Mouse (Mus musculus): Measurements from ENCODE around the gene H2-Q2. TPM values are rescaled to one million over a fixed set of nuclear protein-coding genes. Genes with fewer than 3 reads are reported as not detected.
"Not testable (repeated sequence)": the region's sequence is repeated elsewhere in the genome, so short reads cannot be mapped to it uniquely, and the experiment has no call there.

The H2-Q2 gene
- polyA plus RNA-seq, 1 experiment from 2014 or later, result 1.3 TPM

DNA sequence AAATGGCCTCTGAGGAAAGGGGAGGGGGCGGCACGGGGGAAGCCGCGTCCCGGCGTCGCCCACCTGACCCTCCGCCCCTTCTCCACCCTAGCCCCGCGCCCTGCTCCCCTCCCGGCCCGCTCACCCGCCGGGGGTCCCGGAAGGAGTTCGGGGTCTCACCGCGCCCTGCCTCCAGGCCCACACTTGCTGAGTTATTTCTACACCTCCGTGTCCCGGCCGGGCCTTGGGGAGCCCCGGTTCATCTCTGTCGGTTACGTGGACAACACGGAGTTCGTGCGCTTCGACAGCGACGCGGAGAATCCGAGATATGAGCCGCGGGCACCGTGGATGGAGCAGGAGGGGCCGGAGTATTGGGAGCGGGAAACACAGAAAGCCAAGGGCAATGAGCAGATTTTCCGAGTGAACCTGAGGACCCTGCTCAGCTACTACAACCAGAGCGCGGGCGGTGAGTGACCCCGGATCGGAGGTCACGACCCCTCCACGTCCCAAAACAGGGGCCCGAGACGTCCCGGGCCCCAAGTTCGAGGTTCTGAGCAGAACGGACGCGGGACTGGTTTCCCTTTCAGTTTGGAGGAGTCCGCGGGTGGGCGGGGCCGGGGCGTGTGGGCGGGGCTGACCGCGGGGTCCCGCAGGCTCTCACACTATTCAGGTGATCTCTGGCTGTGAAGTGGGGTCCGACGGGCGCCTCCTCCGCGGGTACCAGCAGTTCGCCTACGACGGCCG, 37.8 kb downstream of the H2-Q2 start:
- 0 out of 2 replicates have a peak overlapping the region, but pooled peaks have one; percentile 12 for H3K27ac ChIP-seq
- H3K9ac ChIP-seq, result peak overlapping the region; percentile 67
- no peaks in the 10 kb centered on the region for H3K9me3 ChIP-seq (replicated peaks)
- H3K4me3 ChIP-seq, result peak overlapping the region; percentile 74
- H3K27me3 ChIP-seq, result no peaks in the 10 kb centered on the region
- ATAC-seq (replicated peaks; ENCODE audit: insufficient number of reproducible peaks, insufficient read depth, low FRiP score, low read depth), result peak; percentile 64
- under 1% methylated on average over 70 of the region's 70 CpGs for WGBS
- H3K36me3 ChIP-seq, result no peaks in the 10 kb centered on the region
- H3K4me2 ChIP-seq, result peak overlapping the region; percentile 99
- H3K4me1 ChIP-seq (replicated peaks), result peaks cover 3% of the 10 kb centered on the region

DNA sequence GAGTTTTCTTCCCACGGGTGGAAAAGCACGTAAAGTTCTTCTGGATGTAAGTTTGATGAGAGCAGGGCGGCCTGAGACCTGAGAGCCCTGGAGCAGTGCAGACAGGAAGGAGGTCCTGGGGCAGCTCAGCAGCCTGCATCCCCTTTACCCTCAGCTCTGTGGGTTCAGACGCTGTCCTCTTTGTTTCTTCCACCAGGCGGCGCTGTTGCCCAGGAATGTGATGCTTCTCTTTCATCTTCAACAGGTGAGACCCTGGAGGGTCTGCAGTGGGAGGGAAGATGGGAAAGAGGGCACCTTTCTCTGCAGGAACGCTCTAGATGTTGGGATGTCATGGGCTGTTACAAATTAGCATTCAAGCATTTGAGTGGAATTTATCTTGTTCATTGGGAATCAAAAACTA, 47.8 kb downstream of the H2-Q2 start:
- not testable (repeated sequence) for H3K9ac ChIP-seq; ATAC-seq (replicated peaks; ENCODE audit: insufficient number of reproducible peaks, insufficient read depth, low FRiP score, low read depth); H3K4me2 ChIP-seq; H3K27ac ChIP-seq; H3K4me3 ChIP-seq; H3K27me3 ChIP-seq; H3K36me3 ChIP-seq; H3K9me3 ChIP-seq (replicated peaks); H3K4me1 ChIP-seq (replicated peaks)
- WGBS, result 5% methylated on average over 7 of the region's 7 CpGs

DNA sequence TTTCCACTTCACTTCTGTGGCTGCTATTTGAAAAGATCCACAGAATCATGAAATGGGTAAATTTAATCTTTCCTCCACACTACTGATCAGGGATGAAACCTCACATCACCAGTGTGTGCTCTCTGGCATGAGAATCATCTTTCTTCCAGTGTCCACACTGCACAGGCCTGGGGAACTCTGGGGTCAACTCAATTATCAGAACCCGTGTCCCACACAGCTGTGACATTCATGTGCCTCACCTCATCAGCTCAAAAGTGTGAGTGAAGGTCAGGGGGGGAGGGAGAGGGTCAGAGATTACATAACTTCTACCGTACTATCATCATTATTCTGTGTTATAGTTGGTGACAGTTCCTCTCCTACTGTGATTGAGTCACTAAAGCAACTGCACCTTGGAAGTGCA, 50.6 kb downstream of the H2-Q2 start:
- not testable (repeated sequence) for H3K9me3 ChIP-seq (replicated peaks); H3K4me3 ChIP-seq; H3K36me3 ChIP-seq; H3K27ac ChIP-seq; ATAC-seq (replicated peaks; ENCODE audit: insufficient number of reproducible peaks, insufficient read depth, low FRiP score, low read depth); H3K9ac ChIP-seq; H3K4me1 ChIP-seq (replicated peaks); H3K27me3 ChIP-seq; H3K4me2 ChIP-seq
- 58% methylated on average over 2 of the region's 2 CpGs for WGBS

DNA sequence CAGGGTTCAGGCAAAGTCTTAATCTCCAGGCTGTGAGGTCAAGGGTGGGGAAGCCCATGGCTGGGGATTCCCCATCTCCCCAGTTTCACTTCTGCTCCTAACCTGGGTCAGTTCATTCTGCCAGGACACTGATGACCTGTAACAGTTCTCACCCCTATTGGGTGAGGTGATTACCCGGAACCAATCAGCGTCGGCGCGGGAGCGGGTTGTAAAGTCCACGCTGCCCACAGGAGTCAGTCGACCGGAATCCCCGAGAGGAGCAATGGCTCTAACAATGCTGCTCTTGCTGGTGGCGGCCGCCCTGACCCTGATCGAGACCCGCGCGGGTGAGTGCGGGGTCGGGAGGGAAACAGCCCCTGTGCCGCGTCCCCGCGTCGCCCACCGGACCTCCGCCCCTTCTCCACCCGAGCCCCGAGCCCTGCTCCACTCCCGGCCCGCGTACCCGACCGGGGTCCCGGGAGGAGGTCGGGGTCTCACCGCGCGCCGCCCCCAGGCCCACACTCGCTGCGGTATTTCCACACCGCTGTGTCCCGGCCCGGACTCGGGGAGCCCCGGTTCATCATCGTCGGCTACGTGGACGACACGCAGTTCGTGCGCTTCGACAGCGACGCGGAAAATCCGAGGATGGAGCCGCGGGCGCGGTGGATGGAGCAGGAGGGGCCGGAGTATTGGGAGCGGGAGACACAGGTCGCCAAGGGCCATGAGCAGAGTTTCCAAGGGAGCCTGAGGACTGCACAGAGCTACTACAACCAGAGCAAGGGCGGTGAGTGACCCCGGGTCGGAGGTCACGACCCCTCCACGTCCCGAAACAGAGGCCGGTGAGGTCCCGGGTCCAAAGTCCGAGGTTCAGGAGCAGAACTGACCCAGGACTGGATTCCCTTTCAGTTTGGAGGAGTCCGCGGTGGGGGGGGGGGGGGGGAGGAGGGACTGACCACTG, 52.1 kb downstream of the H2-Q2 start:
- 1% methylated on average over 58 of the region's 75 CpGs for WGBS
- H3K36me3 ChIP-seq, result not testable (repeated sequence)

More for the DNA sequence above, 52.1 kb downstream of the H2-Q2 start:
- not testable (repeated sequence) for H3K27ac ChIP-seq; H3K9me3 ChIP-seq (replicated peaks); H3K27me3 ChIP-seq; H3K9ac ChIP-seq; H3K4me1 ChIP-seq (replicated peaks)
- peak overlapping the region; percentile 33 for H3K4me3 ChIP-seq
- ATAC-seq (replicated peaks; ENCODE audit: insufficient number of reproducible peaks, insufficient read depth, low FRiP score, low read depth), result peak; percentile 64; the same call in 1 of the 2 replicates
- H3K4me2 ChIP-seq, result peak overlapping the region; percentile 60

Other genes starting within 250 kb of the H2-Q2 start
- gene Ly6g5c, start 234.0 kb upstream of the H2-Q2 start, polyA plus RNA-seq (2015; fragmentation: Nextera tagmentation; extraction: Ambion mirVana), result 0.41 TPM in 1 of 2 replicates, not detected in the other
- gene Ly6g5b, start 226.8 kb upstream of the H2-Q2 start, polyA plus RNA-seq (2015; fragmentation: Nextera tagmentation; extraction: Ambion mirVana), result 0.31 and 0.66 TPM in 2 replicates
- gene Gpank1, start 220.8 kb upstream of the H2-Q2 start, polyA plus RNA-seq (2015; fragmentation: Nextera tagmentation; extraction: Ambion mirVana), result 10.0 and 13.8 TPM in 2 replicates
- gene Csnk2b, start 220.2 kb upstream of the H2-Q2 start, polyA plus RNA-seq (2015; fragmentation: Nextera tagmentation; extraction: Ambion mirVana), result 200 and 211 TPM in 2 replicates
- 10.1 and 11.2 TPM in 2 replicates for gene D17H6S53E, start 215.9 kb upstream of the H2-Q2 start, polyA plus RNA-seq (2015; fragmentation: Nextera tagmentation; extraction: Ambion mirVana)
- gene Apom, start 210.2 kb upstream of the H2-Q2 start, polyA plus RNA-seq (2015; fragmentation: Nextera tagmentation; extraction: Ambion mirVana), result 0.57 and 4.7 TPM in 2 replicates
- gene Bag6, start 207.1 kb upstream of the H2-Q2 start, polyA plus RNA-seq (2015; fragmentation: Nextera tagmentation; extraction: Ambion mirVana), result 40.8 and 44.0 TPM in 2 replicates
- gene Prrc2a, start 177.3 kb upstream of the H2-Q2 start, polyA plus RNA-seq (2015; fragmentation: Nextera tagmentation; extraction: Ambion mirVana), result 95.1 and 142 TPM in 2 replicates
- 7.5 and 9.6 TPM in 2 replicates for gene Aif1, start 166.2 kb upstream of the H2-Q2 start, polyA plus RNA-seq (2015; fragmentation: Nextera tagmentation; extraction: Ambion mirVana)
- gene Lst1, start 153.8 kb upstream of the H2-Q2 start, polyA plus RNA-seq (2015; fragmentation: Nextera tagmentation; extraction: Ambion mirVana), result 8.1 and 12.2 TPM in 2 replicates
- 1.5 and 4.8 TPM in 2 replicates for gene Ltb, start 147.8 kb upstream of the H2-Q2 start, polyA plus RNA-seq (2015; fragmentation: Nextera tagmentation; extraction: Ambion mirVana)
- 0.43 TPM in 1 of 2 replicates, not detected in the other for gene Tnf, start 140.2 kb upstream of the H2-Q2 start, polyA plus RNA-seq (2015; fragmentation: Nextera tagmentation; extraction: Ambion mirVana)
- gene Lta, start 136.9 kb upstream of the H2-Q2 start, polyA plus RNA-seq (2015; fragmentation: Nextera tagmentation; extraction: Ambion mirVana), result 0.09 and 0.62 TPM in 2 replicates
- 0.35 and 0.48 TPM in 2 replicates for gene Gm16181, start 121.4 kb upstream of the H2-Q2 start, polyA plus RNA-seq (2015; fragmentation: Nextera tagmentation; extraction: Ambion mirVana)
- gene Atp6v1g2, start 108.6 kb upstream of the H2-Q2 start, polyA plus RNA-seq (2015; fragmentation: Nextera tagmentation; extraction: Ambion mirVana), result 8.9 and 9.4 TPM in 2 replicates
- gene Nfkbil1, start 106.5 kb upstream of the H2-Q2 start, polyA plus RNA-seq (2015; fragmentation: Nextera tagmentation; extraction: Ambion mirVana), result 7.8 and 9.1 TPM in 2 replicates
- 213 and 268 TPM in 2 replicates for gene Ddx39b, start 100.5 kb upstream of the H2-Q2 start, polyA plus RNA-seq (2015; fragmentation: Nextera tagmentation; extraction: Ambion mirVana)
- gene H2-D1, start 79.5 kb upstream of the H2-Q2 start, polyA plus RNA-seq (2015; fragmentation: Nextera tagmentation; extraction: Ambion mirVana), result 56.6 and 101 TPM in 2 replicates
- gene H2-Q1, start 21.8 kb upstream of the H2-Q2 start, polyA plus RNA-seq (2015; fragmentation: Nextera tagmentation; extraction: Ambion mirVana), result 0.06 and 0.09 TPM in 2 replicates
- 2.1 and 5.5 TPM in 2 replicates for gene H2-Q4, start 37.4 kb downstream of the H2-Q2 start, polyA plus RNA-seq (2015; fragmentation: Nextera tagmentation; extraction: Ambion mirVana)
- 0.43 and 1.8 TPM in 2 replicates for gene H2-Q6, start 82.6 kb downstream of the H2-Q2 start, polyA plus RNA-seq (2015; fragmentation: Nextera tagmentation; extraction: Ambion mirVana)
- gene H2-Q7, start 96.9 kb downstream of the H2-Q2 start, polyA plus RNA-seq (2015; fragmentation: Nextera tagmentation; extraction: Ambion mirVana), result 0.98 and 4.0 TPM in 2 replicates
- gene H2-Q10, start 127.8 kb downstream of the H2-Q2 start, polyA plus RNA-seq (2015; fragmentation: Nextera tagmentation; extraction: Ambion mirVana), result 0.58 and 2.5 TPM in 2 replicates
- not detected in 2 replicates for gene Pou5f1, start 163.8 kb downstream of the H2-Q2 start, polyA plus RNA-seq (2015; fragmentation: Nextera tagmentation; extraction: Ambion mirVana)
- 51.8 and 63.3 TPM in 2 replicates for gene Tcf19, start 174.6 kb downstream of the H2-Q2 start, polyA plus RNA-seq (2015; fragmentation: Nextera tagmentation; extraction: Ambion mirVana)
- gene Cchcr1, start 174.9 kb downstream of the H2-Q2 start, polyA plus RNA-seq (2015; fragmentation: Nextera tagmentation; extraction: Ambion mirVana), result 12.8 and 15.4 TPM in 2 replicates
- gene Psors1c2, start 191.0 kb downstream of the H2-Q2 start, polyA plus RNA-seq (2015; fragmentation: Nextera tagmentation; extraction: Ambion mirVana), result 1.8 and 2.3 TPM in 2 replicates
- gene Cdsn, start 209.9 kb downstream of the H2-Q2 start, polyA plus RNA-seq (2015; fragmentation: Nextera tagmentation; extraction: Ambion mirVana), result 0.47 and 0.59 TPM in 2 replicates
- gene 2300002M23Rik, start 225.2 kb downstream of the H2-Q2 start, polyA plus RNA-seq (2015; fragmentation: Nextera tagmentation; extraction: Ambion mirVana), result not detected in 2 replicates